Mouse (Mus musculus): ENCODE measurements at regions not wholly inside any gene's neighbourhood (a gene's known extent, or its start where the extent isn't known, plus 50 kb on each side); places are given as distances from the start of the nearest gene placed in this dataset.

DNA sequence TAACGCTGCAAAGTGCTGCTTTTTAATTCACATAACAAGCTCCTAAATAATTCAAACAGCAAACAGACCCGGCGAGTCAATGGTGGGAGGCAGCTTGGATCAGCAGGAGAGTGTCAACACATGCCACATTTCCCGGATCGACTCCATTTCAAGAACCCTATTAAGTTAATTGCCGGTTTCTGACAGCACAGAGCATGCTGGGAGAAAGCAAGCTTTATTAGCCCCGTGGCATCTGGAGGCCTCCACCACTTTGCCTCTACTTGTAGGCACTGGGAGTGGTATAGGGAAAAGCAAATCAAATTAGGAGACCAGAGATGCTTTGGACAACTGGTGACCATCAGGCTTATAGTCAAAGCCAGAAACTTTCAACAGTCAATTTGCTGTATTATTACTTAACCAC lies 188.5 kb downstream of the Emx2 start:
- no peak for DNase-seq

DNA sequence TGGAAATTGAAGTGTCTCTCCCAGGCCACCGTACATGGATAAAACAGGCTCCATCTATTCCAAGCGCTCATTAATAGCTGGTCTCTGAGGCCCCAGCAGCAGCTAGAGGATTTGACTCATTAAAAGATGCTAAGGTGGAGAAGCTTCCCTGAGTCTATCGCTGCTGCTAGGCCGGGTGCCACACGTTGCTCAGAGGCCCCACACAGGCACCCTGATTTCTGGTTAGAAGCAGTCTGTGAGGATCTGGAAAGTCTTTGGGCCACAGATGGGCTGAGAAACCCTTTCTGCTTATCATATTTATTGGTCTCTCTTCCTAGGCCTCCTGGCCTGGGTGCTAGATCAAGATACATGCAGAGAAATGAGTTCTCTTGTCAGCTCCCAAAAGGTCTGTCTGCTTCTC lies 191.2 kb downstream of the Emx2 start:
- no peak for DNase-seq

DNA sequence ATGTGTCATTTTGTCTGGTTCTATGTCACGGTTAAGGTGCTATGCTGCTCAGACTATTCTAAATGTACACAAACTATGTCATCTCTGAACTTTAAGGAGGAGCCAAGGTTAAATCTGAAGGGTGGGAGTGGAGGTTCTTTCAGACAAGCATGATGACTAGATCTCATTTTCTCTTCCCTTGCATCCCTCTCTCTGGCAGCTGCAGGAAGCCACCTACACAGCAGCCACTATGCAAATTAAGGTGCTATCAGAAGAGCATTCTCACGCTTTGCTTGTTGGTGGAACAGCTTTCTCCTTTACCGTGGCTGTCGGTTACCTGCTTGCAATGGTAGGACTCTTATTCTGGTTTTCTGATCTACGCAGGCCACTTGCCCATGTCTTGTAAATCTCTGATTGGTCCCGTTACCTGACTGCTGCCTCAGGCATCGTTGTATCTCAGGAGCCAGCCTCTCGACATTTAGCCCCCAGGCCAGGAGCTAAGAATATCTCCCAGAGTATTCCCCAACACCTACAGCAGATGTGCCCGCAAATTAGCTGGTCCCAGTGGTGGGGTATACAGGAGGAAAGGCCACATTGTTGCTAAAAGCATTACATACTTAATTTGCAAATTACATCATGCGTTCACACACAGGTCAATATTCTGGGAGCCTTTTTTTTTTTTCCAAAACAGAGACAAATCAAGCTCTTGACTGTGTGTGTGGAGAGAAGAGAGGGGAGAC lies 192.6 kb downstream of the Emx2 start:
- DNase-seq: no peak

DNA sequence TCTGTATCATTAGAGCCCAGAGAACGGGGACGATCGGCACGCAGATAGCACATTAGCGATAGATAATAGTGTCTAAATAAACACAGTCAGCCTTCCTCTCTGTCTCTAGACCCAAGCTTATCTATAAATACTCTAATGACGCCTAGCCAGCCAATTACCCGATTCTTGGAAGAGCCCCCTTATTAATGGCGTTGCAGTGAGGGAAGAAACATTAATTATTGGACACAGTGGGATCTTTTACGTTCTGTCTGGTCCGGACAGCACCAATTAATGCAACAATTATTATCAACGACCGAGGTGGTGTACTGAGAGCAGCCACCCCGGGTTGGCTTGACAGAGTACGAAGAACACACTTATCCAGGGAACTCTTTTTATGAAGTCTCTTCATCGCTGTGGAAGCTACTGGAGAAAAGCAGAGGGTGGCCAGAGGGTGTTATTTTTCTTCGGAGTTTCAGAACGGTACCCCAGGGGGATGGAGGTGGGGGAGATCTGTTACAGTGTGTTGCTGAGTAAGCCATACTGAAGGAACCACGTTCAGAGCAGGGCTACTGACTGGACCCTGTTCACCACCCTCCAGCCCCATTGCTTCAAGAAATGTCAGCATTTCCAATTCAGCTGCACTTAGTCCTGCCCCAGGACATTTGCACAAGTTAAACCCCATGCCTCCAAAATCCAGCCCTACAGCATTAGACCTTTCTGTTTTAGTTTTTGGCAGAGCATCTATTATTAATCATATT lies 195.6 kb downstream of the Emx2 start:
- no peak for DNase-seq

DNA sequence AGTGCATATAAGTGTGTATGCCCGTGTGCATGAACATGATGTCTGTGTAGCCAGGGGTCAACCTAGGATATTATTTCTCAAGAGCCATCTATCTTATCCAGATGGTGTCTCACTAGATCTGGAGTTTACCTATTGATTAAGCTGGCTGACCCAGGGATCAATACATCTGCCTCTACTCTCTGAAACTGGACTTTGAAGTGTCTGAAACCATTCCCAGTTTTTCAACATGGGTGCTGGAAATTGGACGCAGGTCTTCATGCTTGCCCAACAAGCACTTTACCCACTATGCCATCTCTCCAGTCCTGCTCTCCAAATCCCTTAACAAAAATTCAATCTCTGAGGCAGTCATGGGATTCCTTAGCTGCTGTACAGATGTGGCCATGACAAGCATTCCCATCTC lies 197.1 kb downstream of the Emx2 start:
- DNase-seq: no peak

DNA sequence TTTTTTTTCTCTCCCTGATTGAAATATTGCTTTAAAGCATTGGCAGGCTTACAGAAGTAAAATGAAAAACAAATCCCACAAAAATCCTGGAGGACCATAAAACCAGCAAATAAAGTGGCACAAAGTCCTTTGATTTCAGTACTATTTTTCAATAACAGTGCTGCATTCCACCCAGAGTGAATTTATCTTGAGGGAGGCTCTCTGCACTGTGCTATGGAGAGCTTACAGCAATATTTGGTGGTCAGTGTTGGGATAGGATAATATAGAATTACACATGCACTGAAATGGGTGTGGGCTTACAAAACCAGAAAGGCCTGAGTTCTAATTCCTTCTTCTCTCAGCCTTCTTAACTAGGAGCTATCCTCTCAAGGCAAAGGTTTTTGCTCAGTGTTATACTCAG lies 211.6 kb downstream of the Emx2 start:
- DNase-seq: no peak

GRCm38 (mm10) chr19:59673537-59673936 lies 215.4 kb downstream of the Emx2 start:
- DNase-seq: no peak

GRCm38 (mm10) chr19:59679191-59679590 lies 221.0 kb downstream of the Emx2 start:
- peak in 1 of 2 experiments; percentile 62 for DNase-seq

- DNase-seq: no peak
These were observed 222.2 kb downstream of the Emx2 start for GRCm38 (mm10) chr19:59680356-59680755.

DNA sequence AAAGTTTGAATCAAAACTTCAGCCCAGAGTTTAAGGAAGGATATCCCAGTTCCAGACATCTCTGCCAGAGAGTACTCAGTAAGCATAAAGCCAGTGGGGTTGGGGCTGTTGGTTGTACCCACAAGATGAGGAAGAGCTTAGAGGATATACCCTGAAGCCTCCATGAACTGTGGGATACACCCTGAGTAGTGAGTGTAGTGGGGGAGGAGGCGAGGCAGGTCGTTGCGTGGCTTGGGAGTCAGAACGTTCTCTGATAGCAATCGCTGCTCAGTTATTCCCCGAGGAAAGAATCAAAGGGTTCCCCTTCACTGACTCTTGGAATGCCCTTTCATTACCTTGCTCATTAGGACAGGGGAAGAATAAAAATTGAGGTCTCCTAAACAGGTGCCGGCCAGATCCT lies 226.1 kb downstream of the Emx2 start:
- peak; percentile 16 to 21 for DNase-seq

DNA sequence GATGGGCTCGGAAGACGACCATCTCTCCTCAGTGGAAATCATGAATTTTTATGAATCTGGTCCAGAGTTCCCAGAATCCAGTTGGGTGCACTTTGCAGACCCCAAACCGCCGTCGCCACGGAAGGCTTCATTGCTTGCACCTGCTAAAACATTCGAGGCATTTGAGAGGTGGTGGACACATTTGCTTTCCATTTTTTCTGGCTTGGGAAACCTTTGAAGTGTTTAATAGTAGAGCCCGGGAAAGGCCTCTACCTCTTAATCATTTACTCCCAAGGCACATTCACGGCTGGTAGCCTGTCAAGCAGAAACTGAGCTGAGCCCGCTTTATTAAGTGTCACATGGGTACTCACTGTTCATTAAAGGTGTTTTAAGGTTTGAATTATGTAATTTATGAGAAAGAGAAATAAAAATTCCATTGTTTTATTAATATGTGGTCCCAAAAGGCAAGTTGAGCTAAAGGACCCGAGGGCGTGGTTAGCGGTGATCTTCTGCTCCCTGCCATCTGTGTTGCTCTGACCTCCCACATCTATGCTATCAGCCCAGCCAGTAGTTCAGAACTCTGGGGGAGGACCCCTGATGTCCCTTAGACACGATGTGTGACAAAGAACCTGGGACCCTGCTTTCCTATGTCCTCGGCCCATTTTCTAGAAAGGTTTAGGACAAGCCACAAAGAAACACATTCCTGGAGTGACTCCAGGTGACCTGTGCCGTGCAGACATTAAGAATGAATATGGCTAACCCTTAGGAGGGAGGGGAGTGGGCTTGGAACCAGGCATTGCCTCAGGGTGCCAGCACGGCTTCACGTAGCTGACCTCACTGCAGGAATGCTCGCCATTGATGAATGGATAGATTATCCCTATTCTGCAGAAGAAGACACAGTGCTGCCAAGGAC lies 227.9 kb downstream of the Emx2 start:
- DNase-seq: peak; percentile 50 to 85

GRCm38 (mm10) chr19:59687206-59687605 lies 229.0 kb downstream of the Emx2 start:
- peak; percentile 37 to 41 for DNase-seq

- DNase-seq: peak; percentile 60 to 71
These were observed 229.5 kb downstream of the Emx2 start for GRCm38 (mm10) chr19:59687681-59688080.

GRCm38 (mm10) chr19:59691541-59692096 lies 233.4 kb downstream of the Emx2 start:
- no peak for DNase-seq

- peak; percentile 60 to 63 for DNase-seq
These were observed 239.5 kb downstream of the Emx2 start for GRCm38 (mm10) chr19:59697628-59698027.

DNA sequence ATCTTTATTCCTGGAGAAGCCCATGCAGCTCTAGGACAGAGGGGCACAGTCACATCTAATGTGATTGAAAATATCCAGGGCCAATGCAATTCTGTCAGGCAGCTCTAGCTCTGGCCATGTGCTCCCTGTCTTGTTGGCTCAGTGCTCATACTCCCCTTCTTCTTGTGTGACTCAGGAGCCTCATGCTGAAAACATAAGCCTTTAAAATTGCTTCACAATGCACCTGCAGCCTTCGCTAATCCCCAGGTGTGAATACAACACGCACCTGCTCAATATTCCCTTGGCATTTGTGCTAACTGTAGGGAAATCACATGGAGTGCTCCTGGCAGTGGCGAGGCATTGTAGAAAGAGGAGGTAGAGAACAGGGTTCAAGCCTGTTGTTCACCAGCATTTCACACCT lies 242.0 kb downstream of the Emx2 start:
- no peak for DNase-seq

DNA sequence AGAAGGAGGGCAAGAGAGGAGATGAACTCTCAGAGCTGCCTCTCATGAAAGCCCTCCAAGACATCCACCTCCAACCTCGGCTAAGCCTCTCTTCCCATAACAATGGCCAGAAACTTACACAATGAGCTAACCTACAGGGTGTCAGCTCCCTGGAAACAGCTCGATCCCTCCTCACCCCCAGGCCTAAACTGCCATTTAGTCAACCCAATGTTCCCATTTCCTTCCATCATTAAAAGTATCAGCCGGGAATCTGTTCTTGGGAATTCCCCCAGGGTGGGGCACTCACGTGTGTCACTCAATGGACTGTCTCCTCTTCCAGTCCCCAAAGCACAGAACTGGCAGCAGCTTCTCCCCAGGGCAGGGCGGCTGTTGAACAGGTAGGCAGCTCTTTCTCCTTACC lies 236.3 kb downstream of the Rab11fip2 start:
- DNase-seq: no peak

- DNase-seq: no peak
These were observed 234.3 kb downstream of the Rab11fip2 start for GRCm38 (mm10) chr19:59709180-59709579.

DNA sequence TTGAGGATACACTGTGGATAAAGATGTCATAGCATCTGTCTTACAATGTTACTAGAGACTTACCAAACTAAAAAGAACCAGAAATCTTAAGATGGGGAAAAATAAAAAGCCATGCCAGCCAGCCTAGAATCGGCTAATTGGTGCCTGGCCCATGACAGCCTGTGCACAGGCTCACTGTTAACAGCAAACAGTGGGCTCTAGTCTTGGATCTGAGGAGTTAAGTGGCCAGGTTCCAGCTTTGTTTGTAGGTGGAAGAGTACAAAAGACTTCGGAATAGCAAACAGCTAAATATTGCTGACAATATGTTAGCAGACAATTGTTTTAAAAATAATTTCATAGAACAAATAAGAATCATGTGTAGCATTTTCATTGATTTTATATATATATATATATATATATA lies 228.4 kb downstream of the Rab11fip2 start:
- no peak for DNase-seq

DNA sequence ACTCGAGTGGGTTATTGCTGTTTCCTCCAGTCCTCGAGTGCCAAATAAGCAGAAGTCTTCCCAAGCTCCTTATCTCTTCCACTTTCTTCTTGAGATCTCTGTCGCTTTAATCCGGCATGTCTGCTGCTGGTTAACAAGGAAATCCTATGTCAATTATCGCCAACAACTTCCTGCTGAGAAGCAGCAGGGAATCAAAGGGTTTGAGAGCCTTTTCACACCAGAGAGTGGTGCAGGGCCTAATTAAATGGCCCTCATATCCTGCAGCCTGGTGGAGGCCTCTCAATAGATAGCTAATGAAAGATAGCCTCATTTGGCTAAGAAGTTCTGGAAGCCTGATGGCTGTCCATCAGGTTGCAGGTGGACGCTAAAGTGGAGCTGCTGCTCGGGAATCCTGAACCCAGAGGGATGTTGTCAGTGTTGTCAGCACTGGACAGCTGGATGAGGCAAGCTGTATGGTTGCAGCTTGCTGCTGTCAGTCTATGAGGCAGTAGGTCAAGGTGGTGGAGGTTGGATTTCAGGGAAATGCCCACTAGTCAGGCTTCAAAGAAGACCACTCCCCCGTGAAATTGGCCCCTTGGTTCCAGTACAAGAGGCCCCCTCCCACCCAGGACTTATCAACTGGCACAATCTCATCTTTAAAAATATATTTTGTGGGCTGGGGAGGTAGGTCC lies 225.5 kb downstream of the Rab11fip2 start:
- no peak for DNase-seq

DNA sequence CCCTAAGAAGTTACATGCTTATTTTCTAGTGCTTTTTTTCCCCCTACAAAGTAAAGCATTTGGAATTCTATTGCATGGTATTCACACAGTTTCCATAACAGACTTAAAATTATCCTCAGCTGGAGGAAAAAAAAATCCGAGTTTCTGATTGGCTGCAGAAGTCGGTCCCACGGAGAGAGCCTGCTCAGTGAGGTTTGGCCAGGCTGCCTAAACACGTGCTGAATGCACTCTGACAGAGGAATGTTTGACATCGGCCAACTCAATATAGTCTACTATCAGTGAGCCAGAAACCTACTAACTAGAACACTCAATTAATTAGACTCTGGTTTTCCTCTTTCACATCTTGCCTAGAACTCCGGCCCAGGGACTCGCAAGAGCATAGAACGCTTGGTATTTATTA lies 204.9 kb downstream of the Rab11fip2 start:
- peak in 1 of 2 experiments; percentile 5 for DNase-seq

- peak; percentile 24 to 30 for DNase-seq
These were observed 200.5 kb downstream of the Rab11fip2 start for GRCm38 (mm10) chr19:59742946-59743345.

Measured in kidney, postnatal 36 days (tissue).